Mouse (Mus musculus) liver, postnatal 0 days (tissue): Measurements from ENCODE around the gene Rbms3.

Experiments used
- CTCF ChIP-seq: sonication (generic); IDR thresholded peaks from 2 replicates; pipeline ENCODE4 v1.5.1; 2016; ENCODE audit warnings: antibody characterized with exemption, low read depth
- EP300 ChIP-seq: IDR thresholded peaks from 2 replicates; pipeline ENCODE4 v1.6.1; 2016; ENCODE audit warnings: antibody characterized with exemption, low read depth, mild to moderate bottlenecking

DNA sequence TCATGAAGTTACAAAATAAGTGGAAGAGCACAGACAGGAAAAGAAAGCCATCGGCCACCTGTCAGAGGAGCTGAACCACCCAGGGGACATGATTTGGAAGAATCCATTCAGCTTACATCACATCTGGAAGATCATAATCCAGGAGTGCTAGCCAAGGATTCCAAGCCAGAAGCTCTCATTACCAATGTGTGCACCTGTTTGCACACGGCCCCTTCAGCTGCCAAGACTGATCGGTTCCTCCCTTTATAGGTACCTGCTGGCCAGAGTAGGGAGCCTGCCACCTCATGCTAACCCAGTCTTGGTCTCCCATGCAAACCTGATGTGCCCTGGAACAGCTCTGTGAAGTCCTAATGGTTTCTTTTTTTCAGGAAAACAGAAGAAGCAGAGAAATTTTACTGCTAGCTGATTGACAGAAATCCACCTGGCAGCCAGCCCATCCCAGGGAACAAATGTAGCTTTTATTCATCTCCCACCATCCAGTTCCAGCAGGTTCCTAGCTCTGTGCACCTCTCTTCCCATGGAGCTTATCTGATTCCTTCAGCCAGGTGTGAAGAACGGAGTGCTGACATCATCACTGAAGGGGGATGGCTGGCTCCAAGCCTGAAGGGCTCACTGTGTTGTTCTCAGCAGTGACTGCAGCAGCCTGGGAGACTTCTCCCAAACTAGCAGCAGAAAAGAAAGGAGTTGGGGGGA, 11.5 kb upstream of the Rbms3 start:
- TF ChIP-seq CTCF (no peak), EP300 (no peak)
